Comparison of ENCODE assay signal across 25 mouse cellular contexts in genomic region chr6:73209598-73209997, GRCm38 (mm10). TPM values are rescaled to one million over a fixed set of nuclear protein-coding genes. Genes with fewer than 3 reads are reported as not detected.
"Had no signal": no experiment of that assay in that cellular context is flagged by ENCODE, and none has a peak within 500 bp of the region (broad histone marks: within the 10 kb centered on the region; RNA-seq: fewer than 3 reads in every experiment).

No protein-coding gene starts in this region.

- H3K27ac ChIP-seq: gastrocnemius, adult 2 months; heart, embryonic 13.5 days; heart, embryonic 15.5 days; hindbrain, embryonic 13.5 days; hindbrain, embryonic 15.5 days; hindbrain, postnatal 0 days; layer of hippocampus, adult 2 months; left cerebral cortex, adult 2 months; limb, embryonic 10.5 days; limb, embryonic 12.5 days; liver, embryonic 12.5 days; liver, embryonic 14.5 days had no signal

- ATAC-seq: hindbrain, postnatal 0 days; intestine, embryonic 16.5 days; liver, embryonic 12.5 days had no signal

- H3K27me3 ChIP-seq: heart, embryonic 13.5 days; heart, embryonic 15.5 days; hindbrain, embryonic 13.5 days; hindbrain, embryonic 15.5 days; limb, embryonic 12.5 days; liver, embryonic 12.5 days had no signal

- H3K4me1 ChIP-seq: heart, embryonic 13.5 days; heart, embryonic 15.5 days; hindbrain, embryonic 13.5 days; hindbrain, embryonic 15.5 days; limb, embryonic 10.5 days; limb, embryonic 12.5 days; liver, embryonic 12.5 days had no signal

- H3K36me3 ChIP-seq: heart, embryonic 13.5 days; heart, embryonic 15.5 days; hindbrain, embryonic 13.5 days; hindbrain, embryonic 15.5 days; limb, embryonic 10.5 days; limb, embryonic 12.5 days; liver, embryonic 12.5 days had no signal

- H3K4me2 ChIP-seq: heart, embryonic 11.5 days; heart, embryonic 13.5 days; heart, embryonic 15.5 days; hindbrain, embryonic 13.5 days; hindbrain, embryonic 15.5 days; limb, embryonic 12.5 days; liver, embryonic 12.5 days had no signal

- H3K9ac ChIP-seq: heart, embryonic 13.5 days; heart, embryonic 15.5 days; hindbrain, embryonic 13.5 days; hindbrain, embryonic 15.5 days; limb, embryonic 12.5 days; liver, embryonic 12.5 days; liver, embryonic 14.5 days had no signal

- H3K9me3 ChIP-seq: heart, embryonic 13.5 days; heart, embryonic 15.5 days; hindbrain, embryonic 13.5 days; hindbrain, embryonic 15.5 days; limb, embryonic 10.5 days; limb, embryonic 12.5 days; liver, embryonic 12.5 days had no signal

- H3K4me3 ChIP-seq: gastrocnemius, adult 2 months; heart, embryonic 13.5 days; heart, embryonic 15.5 days; hindbrain, embryonic 13.5 days; hindbrain, embryonic 15.5 days; layer of hippocampus, adult 2 months; left cerebral cortex, adult 2 months; limb, embryonic 10.5 days; limb, embryonic 12.5 days; liver, embryonic 12.5 days had no signal

- DNase-seq: gastrocnemius, adult 2 months; gastrocnemius, postnatal 10 days; gastrocnemius, postnatal 25 days; heart, adult 18-20 months; heart, postnatal 14 days; heart, postnatal 36 days; kidney, adult 11 months; kidney, adult 2 months; kidney, postnatal 10 days; kidney, postnatal 25 days; kidney, postnatal 4 days; liver had no signal

RNA-seq across cellular contexts. Expression of gene Dnah6, which starts 11.9 kb away (rescaled TPM):
- polyA plus RNA-seq: limb, embryonic 12.5 days had no signal
